Mouse (Mus musculus) ES-Bruce4 (cell line): ENCODE measurements at regions not wholly inside any gene's neighbourhood (a gene's known extent, or its start where the extent isn't known, plus 50 kb on each side); places are given as distances from the start of the nearest gene placed in this dataset.

Experiments used
- H3K27ac ChIP-seq: 2 replicates; pipeline ENCODE4 v1.5.1; 2012; ENCODE audit warnings: low read length, inconsistent platforms; ENCODE audit not compliant: insufficient read depth
- H3K27me3 ChIP-seq: 2 replicates; pipeline ENCODE4 v1.6.1; 2012; ENCODE audit warnings: mild to moderate bottlenecking, low read length, inconsistent platforms; ENCODE audit not compliant: control insufficient read depth, poor library complexity, insufficient read depth, severe bottlenecking
- H3K36me3 ChIP-seq: 2 replicates; pipeline ENCODE4 v1.6.1; 2012; ENCODE audit warnings: inconsistent platforms, mild to moderate bottlenecking, low read length, moderate library complexity; ENCODE audit not compliant: control insufficient read depth, poor library complexity, insufficient read depth, severe bottlenecking
- H3K4me1 ChIP-seq: one replicate; pipeline ENCODE4 v1.8.1; 2011; ENCODE audit warnings: low read length; ENCODE audit not compliant: control insufficient read depth, insufficient read depth
- H3K4me3 ChIP-seq: 2 replicates; pipeline ENCODE4 v1.5.1; 2011; ENCODE audit warnings: low read depth, mild to moderate bottlenecking, low read length
- H3K9ac ChIP-seq: 2 replicates; pipeline ENCODE4 v1.6.1; 2012; ENCODE audit warnings: low read depth, mild to moderate bottlenecking, inconsistent platforms; ENCODE audit not compliant: poor library complexity, severe bottlenecking
- H3K9me3 ChIP-seq: replicated peaks from 2 replicates; pipeline ENCODE4 v1.6.1; 2012; ENCODE audit warnings: mild to moderate bottlenecking, low read length, inconsistent platforms; ENCODE audit not compliant: control insufficient read depth, poor library complexity, insufficient read depth, severe bottlenecking
- CTCF ChIP-seq: IDR thresholded peaks from one replicate; pipeline ENCODE4 v1.8.1; 2011; ENCODE audit warnings: low read depth, low read length
- EP300 ChIP-seq: IDR thresholded peaks from 2 replicates; pipeline ENCODE4 v1.6.1; 2011; ENCODE audit warnings: low read depth, low read length; ENCODE audit not compliant: insufficient read depth
- POLR2A ChIP-seq: IDR thresholded peaks from one replicate; pipeline ENCODE4 v1.8.1; 2011; ENCODE audit warnings: low read length; ENCODE audit not compliant: insufficient read depth

DNA sequence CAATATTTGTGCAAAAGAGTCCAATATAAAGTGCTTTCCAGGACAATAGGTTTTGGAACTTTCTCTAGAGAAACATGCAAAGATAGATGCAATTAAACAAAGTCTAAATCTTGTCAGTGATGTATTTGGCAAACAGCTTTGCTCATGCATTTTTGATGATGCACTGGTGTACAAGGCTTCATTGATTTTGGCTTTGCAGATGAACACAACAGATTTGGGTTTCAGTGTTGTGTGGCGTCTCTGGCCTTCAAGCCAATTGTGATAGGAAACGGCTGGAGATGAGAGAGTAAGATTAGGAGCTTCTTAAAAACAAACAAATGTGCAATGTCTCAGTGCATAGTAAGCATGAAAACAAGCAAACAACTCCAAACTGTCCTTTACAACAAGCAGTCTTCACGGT is 370.6 kb upstream of the Mmadhc start:
- no peak overlapping the region for H3K4me3 ChIP-seq
- TF ChIP-seq POLR2A (no peak), CTCF (no peak), EP300 (no peak)

DNA sequence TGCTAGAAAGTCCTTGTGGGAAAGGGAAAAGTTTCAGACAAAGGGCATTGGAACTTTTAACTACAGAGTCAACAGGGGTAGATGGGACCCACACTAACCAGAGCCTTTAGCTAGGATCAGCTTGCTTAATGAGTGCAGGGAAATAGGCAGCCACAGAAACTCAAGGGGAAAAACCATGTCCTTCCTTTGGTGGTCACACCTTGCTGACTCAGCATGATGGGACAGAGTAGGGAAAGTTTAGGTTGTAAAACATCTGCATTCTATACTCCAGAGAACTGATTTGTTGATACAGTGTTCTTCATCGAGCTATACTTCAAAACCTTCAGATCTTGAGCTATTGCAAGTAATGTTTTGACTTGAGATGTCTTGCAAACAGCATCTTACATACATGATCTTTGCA is 365.9 kb upstream of the Mmadhc start:
- Histone ChIP-seq H3K4me3 (no peak overlapping the region), H3K9ac (no peak overlapping the region), H3K27me3 (no peaks in the 10 kb centered on the region), H3K4me1 (no peaks in the 10 kb centered on the region), H3K36me3 (no peaks in the 10 kb centered on the region), H3K27ac (no peak overlapping the region), H3K9me3 (no peaks in the 10 kb centered on the region)
- TF ChIP-seq EP300 (no peak), POLR2A (no peak), CTCF (no peak)

More for the DNA sequence above, 370.6 kb upstream of the Mmadhc start:
- Histone ChIP-seq H3K27ac (no peak overlapping the region), H3K36me3 (no peaks in the 10 kb centered on the region), H3K9me3 (no peaks in the 10 kb centered on the region), H3K9ac (no peak overlapping the region), H3K4me1 (no peaks in the 10 kb centered on the region), H3K27me3 (no peaks in the 10 kb centered on the region)

DNA sequence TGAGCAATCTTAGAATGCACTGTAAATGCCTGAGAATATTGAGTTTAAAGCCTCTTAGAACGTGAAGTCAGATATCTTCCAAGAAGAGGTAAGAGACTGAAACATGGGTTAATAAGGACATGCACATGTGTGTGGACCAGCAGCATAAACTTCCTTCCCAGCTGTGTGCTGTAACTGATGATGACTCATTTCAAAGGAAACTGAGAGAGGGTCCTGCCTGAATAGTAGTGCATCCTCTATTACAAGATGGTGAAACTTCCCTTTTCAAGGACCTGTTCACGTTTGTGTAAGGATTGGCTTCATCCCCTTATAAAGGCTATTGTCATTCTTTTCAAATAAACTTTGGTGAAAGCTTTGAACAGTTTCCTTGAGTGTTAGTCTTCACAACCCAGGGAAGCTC is 363.4 kb upstream of the Mmadhc start:
- Histone ChIP-seq H3K27ac (no peak overlapping the region), H3K9me3 (no peaks in the 10 kb centered on the region), H3K36me3 (no peaks in the 10 kb centered on the region), H3K27me3 (no peaks in the 10 kb centered on the region), H3K4me1 (no peaks in the 10 kb centered on the region), H3K4me3 (no peak overlapping the region), H3K9ac (no peak overlapping the region)
- no peak for TF ChIP-seq POLR2A
- TF ChIP-seq EP300: no peak
- no peak for TF ChIP-seq CTCF

DNA sequence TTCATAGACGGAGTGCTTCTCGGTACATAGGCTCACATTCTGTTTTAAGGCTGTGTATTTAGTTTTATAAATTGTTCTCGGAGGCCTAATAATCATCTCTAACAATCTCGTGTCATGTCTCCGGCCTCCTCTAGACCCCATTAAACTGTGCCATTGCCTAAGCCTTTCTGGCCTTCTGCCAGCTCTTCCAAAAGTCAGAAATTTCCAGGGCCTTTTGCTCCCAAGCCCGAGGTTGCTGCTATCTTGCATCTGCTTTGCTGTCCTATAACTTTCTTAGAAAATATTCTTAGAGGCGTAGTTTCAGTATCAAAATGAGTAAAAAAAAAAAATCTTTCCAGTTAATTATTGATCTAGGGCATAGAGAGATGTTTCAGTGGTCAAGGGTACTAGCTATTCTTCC is 361.2 kb upstream of the Mmadhc start:
- no peak overlapping the region for H3K4me3 ChIP-seq
- H3K4me1 ChIP-seq: no peaks in the 10 kb centered on the region
- no peak overlapping the region for H3K27ac ChIP-seq
- TF ChIP-seq POLR2A (no peak), EP300 (no peak), CTCF (no peak)
- H3K9me3 ChIP-seq: no peaks in the 10 kb centered on the region
- no peaks in the 10 kb centered on the region for H3K36me3 ChIP-seq
- no peak overlapping the region for H3K9ac ChIP-seq
- no peaks in the 10 kb centered on the region for H3K27me3 ChIP-seq

DNA sequence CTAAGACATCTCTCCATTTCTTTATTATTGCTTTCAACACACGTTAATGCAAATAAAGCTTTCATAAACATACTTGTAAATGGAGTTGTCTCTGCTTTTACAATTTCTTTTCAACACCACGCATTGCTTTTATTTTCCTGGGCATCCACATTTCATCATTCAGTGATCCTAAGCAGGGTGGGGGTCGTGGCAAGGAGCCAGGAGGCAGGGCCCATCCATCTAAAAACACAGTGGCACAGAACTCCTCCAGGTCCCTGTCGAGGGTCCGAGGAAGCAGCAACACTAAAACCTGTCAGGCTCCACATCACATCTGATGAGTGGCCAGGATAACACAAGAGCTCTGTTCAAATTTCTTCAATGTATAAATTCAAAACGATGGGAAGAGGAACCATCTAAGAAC is 359.8 kb upstream of the Mmadhc start:
- H3K4me1 ChIP-seq: no peaks in the 10 kb centered on the region
- no peaks in the 10 kb centered on the region for H3K36me3 ChIP-seq
- no peaks in the 10 kb centered on the region for H3K27me3 ChIP-seq
- H3K4me3 ChIP-seq: no peak overlapping the region
- TF ChIP-seq CTCF: no peak
- no peak for TF ChIP-seq EP300
- TF ChIP-seq POLR2A: no peak
- H3K27ac ChIP-seq: no peak overlapping the region
- no peaks in the 10 kb centered on the region; the same call in 1 of the 2 replicates for H3K9me3 ChIP-seq
- H3K9ac ChIP-seq: no peak overlapping the region

DNA sequence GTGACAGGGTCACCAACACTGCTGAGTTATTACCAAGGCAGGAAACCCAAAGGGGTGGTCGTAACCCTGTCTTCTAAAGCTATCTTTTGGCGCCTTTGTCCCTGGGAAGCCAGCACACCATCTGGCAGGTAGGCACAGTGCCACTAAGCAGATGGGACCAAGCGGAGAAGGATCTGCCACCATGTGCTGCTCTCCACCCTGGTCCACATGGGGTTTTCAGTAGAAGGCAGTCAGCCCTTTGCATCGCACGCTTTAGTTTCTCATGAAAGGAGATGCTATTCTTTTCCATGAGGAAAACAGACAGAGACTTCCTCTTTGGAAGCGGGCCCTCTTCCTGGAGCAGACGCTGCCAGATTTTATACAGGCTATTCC is 358.3 kb upstream of the Mmadhc start:
- H3K9ac ChIP-seq: no peak overlapping the region
- no peak for TF ChIP-seq CTCF
- TF ChIP-seq EP300: no peak
- no peak for TF ChIP-seq POLR2A
- no peaks in the 10 kb centered on the region for H3K36me3 ChIP-seq
- H3K4me3 ChIP-seq: no peak overlapping the region
- no peaks in the 10 kb centered on the region for H3K27me3 ChIP-seq
- no peaks in the 10 kb centered on the region for H3K4me1 ChIP-seq
- H3K9me3 ChIP-seq: no peaks in the 10 kb centered on the region; the same call in 1 of the 2 replicates
- no peak overlapping the region for H3K27ac ChIP-seq
